Mouse (Mus musculus): ENCODE results near the gene Phf13.

Phf13 gene

GRCm38 (mm10) chr4:152013036-152013813, 17.2 kb upstream of the Phf13 start:
- in situ Hi-C loops (cut with MseI, MboI): no loop called here

- in situ Hi-C loops (cut with MseI, MboI): no loop called here
Observed at GRCm38 (mm10) chr4:152012109-152012508, 16.1 kb upstream of the Phf13 start.

- in situ Hi-C loops (cut with MseI, MboI): no loop called here
Observed at GRCm38 (mm10) chr4:152011171-152011760, 15.2 kb upstream of the Phf13 start.

GRCm38 (mm10) chr4:152010707-152011134, 14.7 kb upstream of the Phf13 start:
- in situ Hi-C loops (cut with MseI, MboI): no loop called here

GRCm38 (mm10) chr4:152010091-152010706, 14.1 kb upstream of the Phf13 start:
- in situ Hi-C loops (cut with MseI, MboI): no loop called here

- in situ Hi-C loops (cut with MseI, MboI): no loop called here
Observed at GRCm38 (mm10) chr4:152009076-152010051, 13.3 kb upstream of the Phf13 start.

GRCm38 (mm10) chr4:152008622-152009075, 12.6 kb upstream of the Phf13 start, which contains the start of gene Klhl21:
Gene Klhl21, plus strand, starts transcription at chr4:152008803.
- in situ Hi-C loops (cut with MseI, MboI): no loop called here

GRCm38 (mm10) chr4:152008148-152008500, 12.1 kb upstream of the Phf13 start:
- in situ Hi-C loops (cut with MseI, MboI): no loop called here

- in situ Hi-C loops (cut with MseI, MboI): no loop called here
Observed at GRCm38 (mm10) chr4:152007481-152008147, 11.6 kb upstream of the Phf13 start.

- in situ Hi-C loops (cut with MseI, MboI): no loop called here
Observed at GRCm38 (mm10) chr4:152006812-152007211, 10.8 kb upstream of the Phf13 start.

GRCm38 (mm10) chr4:152006137-152006536, 10.1 kb upstream of the Phf13 start:
- in situ Hi-C loops (cut with MseI, MboI): no loop called here

GRCm38 (mm10) chr4:152002063-152002462, 6.0 kb upstream of the Phf13 start:
- in situ Hi-C loops (cut with MseI, MboI): no loop called here

GRCm38 (mm10) chr4:152001335-152001734, 5.3 kb upstream of the Phf13 start:
- in situ Hi-C loops (cut with MseI, MboI): no loop called here

- in situ Hi-C loops (cut with MseI, MboI): no loop called here
Observed at GRCm38 (mm10) chr4:152000906-152001305, 4.8 kb upstream of the Phf13 start.

GRCm38 (mm10) chr4:151999481-151999880, 3.4 kb upstream of the Phf13 start:
- in situ Hi-C loops (cut with MseI, MboI): no loop called here

GRCm38 (mm10) chr4:151997701-151998100, 1.6 kb upstream of the Phf13 start:
- in situ Hi-C loops (cut with MseI, MboI): no loop called here

GRCm38 (mm10) chr4:151996951-151997222, 829 bp upstream of the Phf13 start:
- in situ Hi-C loops (cut with MseI, MboI): no loop called here

GRCm38 (mm10) chr4:151995371-151996172, 486 bp downstream of the Phf13 start:
- in situ Hi-C loops (cut with MseI, MboI): no loop called here

GRCm38 (mm10) chr4:151994228-151995171, 1.6 kb downstream of the Phf13 start:
- in situ Hi-C loops (cut with MseI, MboI): no loop called here

Data from mouse trophoblast stem cell (cell line).